Mouse (Mus musculus): ENCODE data around the gene Tex36.

GRCm38 (mm10) chr7:133576825-133577224 lies 25.1 kb downstream of the Tex36 start:
- TF ChIP-seq EP300 (IDR thresholded peaks at IDR 0.05; ENCODE audit: low read depth) (no peak), CTCF (IDR thresholded peaks at IDR 0.05; ENCODE audit: low read depth) (no peak)
